ENCODE assay signal across 8 mouse cellular contexts in genomic region chr15:99259167-99259729, GRCm38 (mm10). TPM values are rescaled to one million over a fixed set of nuclear protein-coding genes. Genes with fewer than 3 reads are reported as not detected.
DNase-seq lines count a peak whose midpoint lies in the region; ATAC-seq lines count a peak whose summit lies in the region.

No protein-coding gene starts in this region.

- no peak overlapping the region for H3K4me3 ChIP-seq in embryonic facial prominence, embryonic 11.5 days (ENCODE audit: low read depth, low read length)
- 0 out of 2 replicates have a peak overlapping the region, but pooled peaks have one; percentile 6 for H3K4me3 ChIP-seq in intestine, embryonic 14.5 days (ENCODE audit: low read depth, low read length)
- no peak overlapping the region for H3K4me3 ChIP-seq in midbrain, embryonic 11.5 days (ENCODE audit: low read depth, low read length)

- H3K4me2 ChIP-seq in embryonic facial prominence, embryonic 11.5 days (ENCODE audit: low read depth, low read length) = no peak overlapping the region; the same call in 1 of the 2 replicates
- H3K4me2 ChIP-seq in intestine, embryonic 14.5 days (ENCODE audit: low read length) = peak overlapping the region; percentile 46
- H3K4me2 ChIP-seq in midbrain, embryonic 11.5 days = no peak overlapping the region; the same call in 1 of the 2 replicates

- no peaks in the 10 kb centered on the region for H3K36me3 ChIP-seq in embryonic facial prominence, embryonic 11.5 days (replicated peaks; ENCODE audit: control insufficient read depth, insufficient read depth, low read depth, low read length)
- no peaks in the 10 kb centered on the region for H3K36me3 ChIP-seq in intestine, embryonic 14.5 days (ENCODE audit: control insufficient read depth, insufficient read depth, low read length)
- no peaks in the 10 kb centered on the region for H3K36me3 ChIP-seq in midbrain, embryonic 11.5 days (ENCODE audit: control insufficient read depth, insufficient read depth, low read length)

- no peak for DNase-seq in frontal cortex, postnatal 14 days (ENCODE audit: low spot score in 2 of 2)
- no peak for DNase-seq in embryonic facial prominence, embryonic 11.5 days (ENCODE audit: low spot score)
- DNase-seq in intestine, embryonic 14.5 days (ENCODE audit: low spot score) = no peak
- DNase-seq in midbrain, embryonic 11.5 days (ENCODE audit: low spot score, missing footprints) = no peak
- no peak for DNase-seq in gastrocnemius, postnatal 10 days
- DNase-seq in adrenal gland, postnatal 10 days = no peak
- no peak for DNase-seq in right cerebral cortex, postnatal 4 days

- H3K27me3 ChIP-seq in embryonic facial prominence, embryonic 11.5 days (ENCODE audit: control insufficient read depth, insufficient read depth, low read length) = no peaks in the 10 kb centered on the region
- no peaks in the 10 kb centered on the region for H3K27me3 ChIP-seq in intestine, embryonic 14.5 days (replicated peaks; ENCODE audit: control insufficient read depth, insufficient read depth, low read length)
- no peaks in the 10 kb centered on the region for H3K27me3 ChIP-seq in midbrain, embryonic 11.5 days (ENCODE audit: control insufficient read depth, insufficient read depth, low read length)

- WGBS in embryonic facial prominence, embryonic 11.5 days = 63% methylated on average over 8 of the region's 8 CpGs
- 60% methylated on average over 8 of the region's 8 CpGs for WGBS in intestine, embryonic 14.5 days
- 68% methylated on average over 8 of the region's 8 CpGs for WGBS in midbrain, embryonic 11.5 days

- no peaks in the 10 kb centered on the region for H3K4me1 ChIP-seq in embryonic facial prominence, embryonic 11.5 days (ENCODE audit: control insufficient read depth, insufficient read depth, low read length)
- no peaks in the 10 kb centered on the region; the same call in 1 of the 2 replicates for H3K4me1 ChIP-seq in intestine, embryonic 14.5 days (replicated peaks; ENCODE audit: control insufficient read depth, insufficient read depth, low read length)
- H3K4me1 ChIP-seq in midbrain, embryonic 11.5 days (ENCODE audit: control insufficient read depth, insufficient read depth, low read length) = peaks cover 4% of the 10 kb centered on the region; the same call in 1 of the 2 replicates

- 0 out of 2 replicates have a peak, but pooled peaks have one; percentile 17 for ATAC-seq in frontal cortex, adult (ENCODE audit: low TSS enrichment)
- peak; percentile 68 for ATAC-seq in embryonic facial prominence, embryonic 11.5 days (replicated peaks; ENCODE audit: insufficient number of reproducible peaks, low FRiP score, low TSS enrichment, low read depth)
- peak; percentile 45 for ATAC-seq in intestine, embryonic 14.5 days (replicated peaks; ENCODE audit: low FRiP score, low TSS enrichment, low read depth)
- peak; percentile 27 for ATAC-seq in midbrain, embryonic 11.5 days (ENCODE audit: low FRiP score)

- H3K27ac ChIP-seq in embryonic facial prominence, embryonic 11.5 days (replicated peaks; ENCODE audit: low read depth, low read length) = no peak overlapping the region
- peak overlapping the region; percentile 62 for H3K27ac ChIP-seq in intestine, embryonic 14.5 days (ENCODE audit: low read depth)
- no peak overlapping the region for H3K27ac ChIP-seq in midbrain, embryonic 11.5 days (ENCODE audit: low read depth, low read length)

- H3K9ac ChIP-seq in embryonic facial prominence, embryonic 11.5 days (replicated peaks; ENCODE audit: low read length) = no peak overlapping the region
- H3K9ac ChIP-seq in intestine, embryonic 14.5 days (ENCODE audit: low read length) = no peak overlapping the region
- no peak overlapping the region for H3K9ac ChIP-seq in midbrain, embryonic 11.5 days (ENCODE audit: low read length)

- H3K9me3 ChIP-seq in embryonic facial prominence, embryonic 11.5 days (replicated peaks; ENCODE audit: control insufficient read depth, low read length) = no peaks in the 10 kb centered on the region
- no peaks in the 10 kb centered on the region for H3K9me3 ChIP-seq in intestine, embryonic 14.5 days (ENCODE audit: control insufficient read depth, low read length)
- H3K9me3 ChIP-seq in midbrain, embryonic 11.5 days (ENCODE audit: control insufficient read depth, low read length) = no peaks in the 10 kb centered on the region

RNA-seq across cellular contexts. Expression of gene Mcrs1, which starts 7.5 kb away (rescaled TPM):
- 161 and 172 TPM in 2 replicates for polyA plus RNA-seq in embryonic facial prominence, embryonic 11.5 days (2014; fragmentation: Nextera tagmentation; extraction: Ambion mirVana)
- polyA plus RNA-seq in intestine, embryonic 14.5 days (2014; fragmentation: Nextera tagmentation; extraction: Ambion mirVana) = 146 and 154 TPM in 2 replicates
- polyA plus RNA-seq in midbrain, embryonic 11.5 days (2014; fragmentation: Nextera tagmentation; extraction: Ambion mirVana) = 189 and 193 TPM in 2 replicates
- total RNA-seq in gastrocnemius, postnatal 10 days (2021) = 10 to 100 TPM; 41.0 to 44.7 TPM
- 10 to 100 TPM; 40.5 to 59.5 TPM for total RNA-seq in adrenal gland, postnatal 10 days (2021)

RNA-seq across cellular contexts. Expression of gene Kcnh3, which starts 34.6 kb away (rescaled TPM):
- 0.18 and 0.25 TPM in 2 replicates for polyA plus RNA-seq in embryonic facial prominence, embryonic 11.5 days (2014; fragmentation: Nextera tagmentation; extraction: Ambion mirVana)
- polyA plus RNA-seq in intestine, embryonic 14.5 days (2014; fragmentation: Nextera tagmentation; extraction: Ambion mirVana) = 0.39 and 0.51 TPM in 2 replicates
- polyA plus RNA-seq in midbrain, embryonic 11.5 days (2014; fragmentation: Nextera tagmentation; extraction: Ambion mirVana) = 0.04 and 0.07 TPM in 2 replicates
- under 1 TPM; 0.12 to 0.68 TPM for total RNA-seq in gastrocnemius, postnatal 10 days (2021)
- 1 to 10 TPM; 1.6 to 1.8 TPM for total RNA-seq in adrenal gland, postnatal 10 days (2021)

RNA-seq across cellular contexts. Expression of gene Prpf40b, which starts 35.6 kb away (rescaled TPM):
- 42.0 and 44.1 TPM in 2 replicates for polyA plus RNA-seq in embryonic facial prominence, embryonic 11.5 days (2014; fragmentation: Nextera tagmentation; extraction: Ambion mirVana)
- 40.6 and 51.1 TPM in 2 replicates for polyA plus RNA-seq in intestine, embryonic 14.5 days (2014; fragmentation: Nextera tagmentation; extraction: Ambion mirVana)
- polyA plus RNA-seq in midbrain, embryonic 11.5 days (2014; fragmentation: Nextera tagmentation; extraction: Ambion mirVana) = 41.5 and 41.6 TPM in 2 replicates
- 10 to 100 TPM; 23.3 to 28.8 TPM for total RNA-seq in gastrocnemius, postnatal 10 days (2021)
- total RNA-seq in adrenal gland, postnatal 10 days (2021) = 10 to 100 TPM; 40.4 to 57.2 TPM

RNA-seq across cellular contexts. Expression of gene Fam186b, which starts 36.4 kb away (rescaled TPM):
- polyA plus RNA-seq in embryonic facial prominence, embryonic 11.5 days (2014; fragmentation: Nextera tagmentation; extraction: Ambion mirVana) = 0.08 and 0.10 TPM in 2 replicates
- polyA plus RNA-seq in intestine, embryonic 14.5 days (2014; fragmentation: Nextera tagmentation; extraction: Ambion mirVana) = 0.11 and 0.24 TPM in 2 replicates
- polyA plus RNA-seq in midbrain, embryonic 11.5 days (2014; fragmentation: Nextera tagmentation; extraction: Ambion mirVana) = 0.19 TPM in 1 of 2 replicates, not detected in the other
- total RNA-seq in gastrocnemius, postnatal 10 days (2021) = not detected
- 1 to 10 TPM; 1.5 to 1.9 TPM for total RNA-seq in adrenal gland, postnatal 10 days (2021)

Comparison
In these comparisons a context has a peak if more than half of its experiments do, and no peak if none do; other contexts are left out.
1. ATAC-seq: peak in every context shown above with its lines; median percentile 68 in embryonic facial prominence, embryonic 11.5 days; 45 in intestine, embryonic 14.5 days; 27 in midbrain, embryonic 11.5 days; 17 in frontal cortex, adult.